Mouse (Mus musculus) liver, embryonic 14.5 days (tissue): Measurements from ENCODE around the gene Tas1r2.

Source experiments
- CTCF ChIP-seq: IDR thresholded peaks from 2 replicates; pipeline ENCODE4 v1.5.1; 2016; ENCODE audit warnings: antibody characterized with exemption, low read depth, control low read depth
- EP300 ChIP-seq: IDR thresholded peaks from 2 replicates; pipeline ENCODE4 v1.6.1; 2016; ENCODE audit warnings: antibody characterized with exemption, low read depth

- TF ChIP-seq EP300 (no peak), CTCF (no peak)
These were observed 2.4 kb upstream of the Tas1r2 start for GRCm38 (mm10) chr4:139650907-139651306.
